Mouse (Mus musculus): ENCODE results near the gene Map3k5.

The Map3k5 gene

DNA sequence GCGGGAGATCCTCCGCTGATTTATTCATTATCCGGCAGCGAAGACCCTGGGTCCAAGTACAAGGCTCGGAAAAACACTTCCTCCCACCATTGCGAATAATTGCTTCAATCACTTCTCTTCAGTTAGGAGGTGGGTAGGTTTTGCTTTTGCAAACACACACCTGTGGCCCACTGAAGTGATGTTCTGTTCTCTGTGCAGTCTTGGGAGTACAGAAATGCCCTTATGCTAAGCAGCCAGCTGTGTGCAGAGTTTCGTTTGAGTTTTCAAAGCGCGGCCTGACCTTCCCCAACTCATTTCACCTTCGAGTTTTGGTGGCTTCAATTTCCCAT lies 987 bp downstream of the Map3k5 start:
- no peak for DNase-seq (ENCODE audit: low read depth, low spot score)

DNA sequence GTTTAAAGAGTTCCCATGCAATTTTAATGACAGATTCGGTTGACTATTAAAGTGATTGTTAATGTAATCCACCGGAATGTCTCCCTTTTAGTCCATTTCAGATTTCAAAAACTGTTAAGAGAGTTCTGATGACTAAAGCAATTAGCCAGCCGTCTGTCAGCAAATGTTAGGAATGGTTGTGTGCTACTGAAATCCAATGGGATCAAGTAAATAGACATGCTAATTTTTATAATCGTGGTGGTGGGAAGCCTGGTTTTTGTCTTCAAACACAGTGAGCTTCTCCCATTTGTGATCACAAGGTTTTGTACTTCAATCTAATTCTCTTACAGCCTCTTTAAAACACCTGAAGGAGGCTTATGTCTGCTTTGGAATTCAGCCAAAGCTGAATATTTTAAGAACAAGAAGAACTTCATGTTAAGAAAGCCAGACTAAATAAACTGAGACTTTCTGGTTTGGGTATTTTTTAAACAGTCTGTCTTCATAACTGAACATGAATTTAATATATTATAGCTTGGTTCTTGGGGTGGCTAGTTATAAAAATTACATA lies 1.6 kb downstream of the Map3k5 start:
- DNase-seq (ENCODE audit: low read depth, low spot score) = no peak

DNA sequence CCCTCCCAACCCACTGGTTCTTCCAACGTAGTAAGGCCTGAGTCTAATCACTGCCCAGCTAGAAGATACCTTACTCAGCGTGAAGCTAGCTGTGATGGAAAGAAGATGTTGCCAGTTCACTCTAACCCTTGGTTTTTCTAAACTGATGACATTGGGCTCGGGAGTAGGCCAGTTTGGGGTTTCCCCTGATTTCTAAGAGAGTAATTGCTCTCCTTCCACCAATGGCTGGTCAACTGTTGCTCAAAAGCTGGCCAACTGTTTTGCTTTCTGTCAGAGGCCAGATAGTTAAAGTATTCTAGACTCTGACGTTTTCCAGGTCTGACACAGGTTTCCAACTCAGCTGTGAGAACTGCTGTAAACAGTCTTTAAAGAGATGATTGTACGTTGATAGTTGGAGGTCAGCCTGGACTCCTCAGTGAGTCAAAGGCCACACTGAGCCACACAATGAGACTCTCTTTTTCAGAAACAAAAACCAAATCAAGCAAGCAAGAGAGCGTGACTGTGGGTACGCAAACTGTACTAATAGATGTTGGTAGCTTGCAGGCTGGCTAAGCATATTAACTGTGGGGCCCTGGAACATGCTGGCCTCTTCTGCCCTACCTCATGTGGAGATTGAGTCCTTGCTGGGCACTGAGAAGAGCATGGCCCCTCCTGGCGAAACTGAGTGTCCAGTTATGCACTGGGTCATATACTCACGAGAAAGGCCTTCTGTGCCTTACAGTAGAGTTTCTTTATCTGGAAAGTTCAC lies 2.9 kb downstream of the Map3k5 start:
- DNase-seq (ENCODE audit: low read depth, low spot score) = no peak

DNA sequence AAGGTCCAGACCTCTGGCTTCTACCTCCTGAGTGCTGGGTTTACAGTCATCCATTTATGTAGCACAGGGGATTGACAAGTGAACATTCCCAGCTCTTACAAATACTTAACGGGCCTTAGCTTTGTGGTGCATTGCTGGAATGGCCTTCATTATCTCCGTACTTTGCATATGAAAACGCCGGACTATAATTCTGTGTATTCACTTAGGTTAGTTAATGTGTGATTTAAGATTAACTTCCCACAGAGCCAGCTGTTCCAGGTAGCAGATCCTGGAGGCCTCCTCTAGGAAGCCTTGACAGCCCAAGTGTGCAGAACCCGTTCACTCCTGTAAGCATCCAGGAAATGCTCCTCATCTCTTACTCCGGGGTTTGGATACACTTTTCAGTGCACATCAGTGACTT lies 4.5 kb downstream of the Map3k5 start:
- DNase-seq (ENCODE audit: low read depth, low spot score) = no peak

DNA sequence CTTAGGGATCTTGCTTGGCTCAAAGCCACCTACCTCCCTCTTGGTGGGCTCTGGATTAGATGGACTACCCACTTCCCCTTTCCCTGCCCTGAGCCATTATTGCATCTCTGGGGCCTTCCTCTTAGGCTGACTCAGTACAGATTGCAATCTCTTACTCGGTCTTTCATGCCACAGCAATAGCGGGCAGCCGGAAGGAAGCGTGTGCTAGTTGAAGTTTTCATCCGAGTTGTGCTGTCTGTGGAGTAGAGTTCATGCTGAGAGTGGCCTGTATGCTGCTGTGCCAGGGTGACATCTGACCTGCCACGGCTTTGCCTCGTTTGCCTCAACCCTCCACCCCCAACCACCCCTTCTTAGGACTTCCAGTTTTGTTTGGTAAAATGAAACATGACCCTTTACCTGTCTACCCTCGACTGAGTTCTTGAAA lies 5.0 kb downstream of the Map3k5 start:
- DNase-seq (ENCODE audit: low read depth, low spot score) = no peak

DNA sequence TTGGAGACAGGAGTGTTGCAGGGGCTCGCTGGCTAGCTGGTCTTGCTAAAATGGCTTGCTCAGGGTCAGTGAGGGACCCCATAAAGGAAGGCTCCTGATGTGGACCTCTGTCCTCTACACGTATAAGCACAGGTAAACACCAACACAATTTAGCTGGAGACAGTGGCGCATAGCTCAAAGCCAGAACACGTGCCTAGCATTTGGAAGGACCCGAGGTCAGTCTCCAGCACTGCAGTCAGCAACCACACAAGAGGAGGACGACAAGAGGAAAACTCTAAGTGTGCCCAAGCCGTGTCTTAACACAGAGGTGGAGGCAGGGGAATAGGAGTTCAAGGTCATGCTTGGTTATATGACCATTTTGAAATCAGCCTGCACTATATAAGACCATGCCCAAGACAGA lies 5.9 kb downstream of the Map3k5 start:
- no peak for DNase-seq (ENCODE audit: low read depth, low spot score)

DNA sequence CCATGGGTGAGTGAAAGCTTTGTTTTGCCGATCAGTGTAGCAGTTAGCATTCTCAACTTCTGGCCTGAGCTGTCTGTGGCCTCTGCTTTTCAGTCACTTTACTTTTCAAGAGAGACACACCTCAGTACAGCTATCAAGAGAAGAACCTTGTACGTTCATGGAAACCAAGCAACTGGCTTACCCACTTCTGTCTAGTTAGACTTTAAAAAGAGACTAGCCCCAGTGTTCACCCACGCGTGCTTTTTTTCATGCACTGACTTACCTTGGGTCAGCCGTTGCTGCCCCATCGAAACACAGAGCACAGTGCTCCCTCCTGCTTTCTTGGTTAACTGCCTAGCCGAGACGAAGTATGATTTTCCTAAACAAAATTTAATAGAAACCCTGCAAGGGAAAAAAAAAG lies 6.4 kb downstream of the Map3k5 start:
- DNase-seq (ENCODE audit: low read depth, low spot score) = no peak

DNA sequence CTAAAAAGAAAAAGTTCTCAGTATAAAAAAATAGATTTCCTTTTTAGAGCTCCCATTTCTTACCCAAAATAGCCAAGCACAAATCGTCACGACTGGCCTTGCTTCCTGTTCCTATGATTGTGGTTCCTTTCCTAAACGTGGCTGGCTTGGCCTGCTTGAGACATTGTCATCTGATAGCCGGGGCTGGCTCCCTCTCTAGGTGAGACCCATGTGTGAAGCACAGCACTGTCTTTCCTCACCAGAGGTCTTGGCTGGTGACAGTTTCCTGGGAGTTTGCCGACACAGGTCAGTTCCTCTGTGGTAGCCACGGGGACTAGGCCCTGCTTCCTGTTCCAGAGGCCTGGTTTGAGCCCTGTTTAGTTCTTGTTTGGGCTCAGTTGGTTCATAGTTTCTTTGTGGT lies 6.8 kb downstream of the Map3k5 start:
- no peak for DNase-seq (ENCODE audit: low read depth, low spot score)

DNA sequence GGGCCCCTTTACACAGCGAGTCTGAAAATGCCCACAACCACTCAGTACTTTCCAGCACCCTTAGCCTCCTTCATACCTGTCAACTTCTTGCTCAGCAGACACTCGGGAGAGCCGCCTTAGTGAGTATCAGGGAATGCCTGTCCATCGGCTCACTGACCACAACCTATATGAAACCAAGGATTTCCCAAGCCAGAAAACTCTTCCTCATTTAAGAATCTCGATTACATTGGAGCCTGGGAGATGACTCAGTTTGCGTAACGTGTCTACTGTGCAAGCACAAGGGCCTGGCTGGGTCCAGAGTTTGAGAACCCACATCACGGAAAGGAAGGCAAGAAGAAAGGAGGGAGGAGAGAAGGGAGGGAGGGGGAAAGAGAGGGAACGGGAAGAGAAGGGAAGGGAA lies 7.6 kb downstream of the Map3k5 start:
- DNase-seq (ENCODE audit: low read depth, low spot score) = no peak

DNA sequence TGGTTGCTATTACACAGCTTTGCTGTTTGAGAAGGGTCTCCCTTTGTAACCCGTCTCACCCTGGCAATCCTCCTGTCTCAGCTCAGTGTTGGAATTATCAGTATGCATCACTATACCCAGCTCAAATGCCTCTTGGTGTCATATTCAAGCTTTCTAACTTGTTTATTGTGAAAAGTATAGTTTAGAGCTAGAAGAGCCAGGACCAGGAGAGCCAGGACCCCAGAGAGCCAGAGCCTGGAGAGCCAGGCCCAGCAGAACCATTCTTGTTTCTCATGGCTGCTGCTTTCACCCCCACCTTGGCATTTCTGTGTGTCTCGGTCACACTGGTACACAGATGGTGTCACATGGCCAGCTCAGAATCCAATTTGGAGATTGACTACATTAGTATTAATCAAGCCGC lies 8.3 kb downstream of the Map3k5 start:
- no peak for DNase-seq (ENCODE audit: low read depth, low spot score)

DNA sequence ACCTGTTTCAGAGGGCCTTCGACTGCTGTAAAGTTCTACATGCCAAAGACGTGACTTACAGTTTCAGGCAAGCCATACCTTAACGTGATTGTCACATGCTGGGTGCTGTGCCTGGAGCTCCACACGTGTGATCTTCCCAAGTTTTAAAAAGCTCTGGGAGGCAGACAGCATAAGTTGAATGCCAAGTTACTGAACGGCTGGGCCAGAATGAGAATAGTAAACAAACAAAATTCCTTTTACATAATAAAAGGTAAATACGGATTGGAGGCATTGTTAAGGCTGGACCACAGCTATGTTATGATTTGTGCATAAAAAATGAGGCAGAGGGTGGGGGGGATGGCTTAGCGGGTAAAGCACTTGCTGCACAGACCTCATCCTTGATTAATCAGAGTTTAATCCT lies 11.4 kb downstream of the Map3k5 start:
- no peak for DNase-seq (ENCODE audit: low read depth, low spot score)

DNA sequence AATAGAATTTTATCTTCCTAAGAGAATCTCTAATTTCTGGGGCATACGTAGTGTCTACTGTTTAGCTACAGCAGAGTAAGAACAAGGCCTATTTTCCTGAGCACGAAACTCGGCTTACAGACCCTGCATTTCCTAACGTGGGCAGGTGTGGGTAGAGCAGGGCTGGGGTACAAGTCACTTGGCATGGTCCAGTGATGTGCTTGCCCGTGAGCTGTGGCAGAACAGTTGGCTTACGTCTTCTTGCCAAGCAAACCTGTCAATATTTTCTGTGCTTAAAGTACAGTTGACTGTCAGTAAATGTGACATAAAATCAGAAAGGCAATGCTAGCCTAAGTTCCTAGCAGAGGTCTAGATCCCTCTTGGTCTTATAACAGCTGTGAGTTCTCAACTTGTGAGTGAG lies 12.4 kb downstream of the Map3k5 start:
- no peak for DNase-seq (ENCODE audit: low read depth, low spot score)

DNA sequence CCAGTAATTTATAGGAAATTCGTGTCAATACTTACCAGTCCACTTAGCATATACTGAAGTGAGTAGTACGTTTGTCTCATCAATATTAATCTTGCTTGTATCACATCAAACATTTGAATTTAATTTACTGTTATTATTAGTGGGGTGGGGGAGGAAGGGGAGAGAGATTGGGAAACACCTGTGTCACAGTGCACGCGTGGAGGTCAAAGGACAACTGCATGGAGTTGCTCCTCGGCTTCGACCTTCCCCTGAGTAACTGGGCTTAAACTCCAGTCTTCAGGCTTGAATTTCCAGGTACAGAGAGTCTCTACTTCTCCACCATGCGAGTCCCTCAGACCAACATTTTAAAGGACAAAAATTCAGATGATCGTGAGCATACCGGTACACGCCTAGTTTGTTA lies 13.2 kb downstream of the Map3k5 start:
- DNase-seq (ENCODE audit: low read depth, low spot score) = no peak

DNA sequence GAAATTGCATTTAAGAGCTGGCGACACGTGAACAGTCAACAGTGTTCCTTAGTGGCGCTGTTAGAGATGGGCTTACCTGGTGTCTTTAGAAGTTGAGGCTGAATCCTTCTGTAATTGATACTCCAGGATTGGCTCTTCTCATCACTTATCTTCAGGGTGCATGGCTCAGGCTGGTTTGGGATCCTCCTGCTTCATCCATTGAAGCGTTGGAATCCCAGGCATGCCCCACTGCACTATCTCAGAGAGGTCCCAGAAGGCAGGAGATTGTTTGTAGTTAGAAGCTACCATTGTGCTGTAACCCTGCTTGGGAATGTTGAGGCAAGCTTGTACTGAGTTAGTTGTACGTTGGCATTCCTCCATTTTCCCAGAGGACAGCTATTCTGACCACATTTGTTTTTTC lies 13.6 kb downstream of the Map3k5 start:
- DNase-seq (ENCODE audit: low read depth, low spot score) = no peak

DNA sequence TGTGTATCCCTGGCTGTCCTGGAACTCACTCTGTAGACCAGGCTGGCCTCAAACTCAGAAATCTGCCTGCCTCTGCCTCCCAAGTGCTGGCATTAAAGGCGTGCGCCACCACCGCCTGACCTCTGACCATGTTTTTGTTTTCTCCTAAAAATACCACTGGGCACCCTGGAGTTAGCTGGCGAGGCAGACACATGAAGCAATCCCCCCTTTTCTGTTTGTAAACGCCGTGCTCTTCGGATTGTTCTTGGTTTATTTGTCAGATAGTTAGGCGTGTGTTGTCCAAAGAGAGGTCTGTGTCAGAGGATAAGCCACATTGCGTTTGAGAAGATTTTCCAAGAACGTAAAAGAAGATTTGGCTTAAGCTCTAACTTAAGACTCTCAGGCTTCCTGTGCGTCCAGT lies 14.1 kb downstream of the Map3k5 start:
- no peak for DNase-seq (ENCODE audit: low read depth, low spot score)

DNA sequence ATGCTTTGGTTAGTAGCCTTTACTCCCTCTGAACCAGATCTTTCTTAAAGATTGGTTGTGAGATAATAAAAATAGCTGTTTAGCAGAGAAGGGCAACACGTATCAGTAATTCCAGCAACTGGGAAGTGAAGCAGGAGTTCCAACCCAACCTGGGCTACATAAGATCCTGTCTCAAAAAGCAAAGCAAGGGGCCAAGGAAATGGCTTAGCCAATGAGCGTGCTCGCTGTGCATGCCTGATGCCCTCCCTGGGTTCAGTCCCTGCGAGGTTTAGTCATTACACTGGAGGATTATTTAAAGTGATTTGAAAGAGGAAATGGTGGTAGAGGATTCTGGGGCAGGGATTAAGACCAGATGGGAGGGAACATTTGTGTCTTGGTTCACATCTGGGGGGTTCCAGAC lies 14.8 kb downstream of the Map3k5 start:
- no peak for DNase-seq (ENCODE audit: low read depth, low spot score)

DNA sequence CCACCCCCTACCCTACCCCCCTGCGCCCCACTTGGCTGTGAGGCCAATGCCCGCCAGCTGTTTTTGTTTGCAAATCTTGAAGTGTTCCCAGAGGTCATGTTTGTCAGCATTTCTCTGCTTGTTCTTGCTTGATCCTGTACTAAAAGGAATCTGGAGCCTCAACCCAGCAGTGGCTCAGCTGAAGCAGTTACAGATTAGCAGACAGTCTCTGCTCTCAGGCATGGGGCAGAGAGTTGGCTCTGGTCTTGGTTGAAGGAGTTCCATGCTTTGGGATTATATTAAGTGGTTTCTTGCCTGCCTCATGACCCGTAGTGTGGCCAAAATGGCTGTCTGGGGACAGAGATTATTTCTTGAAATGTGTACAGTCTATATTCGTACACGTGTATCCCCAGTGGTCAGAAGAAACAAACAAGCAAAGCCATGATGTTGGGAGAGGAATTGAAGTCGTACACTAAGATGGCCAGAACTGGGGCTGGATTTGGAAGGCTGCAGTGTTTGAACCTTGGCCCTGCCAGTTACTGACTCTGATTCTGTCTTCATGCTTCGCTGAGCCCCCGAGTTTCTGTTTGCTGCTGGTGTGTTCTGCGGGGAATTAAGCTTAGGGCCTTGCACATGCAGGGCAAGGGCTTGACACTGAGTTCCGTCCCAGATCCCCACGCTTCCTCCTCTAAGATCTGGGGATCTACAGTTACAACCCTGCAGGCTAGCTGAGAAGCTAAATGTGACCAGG lies 18.9 kb downstream of the Map3k5 start:
- no peak for DNase-seq (ENCODE audit: low read depth, low spot score)

DNA sequence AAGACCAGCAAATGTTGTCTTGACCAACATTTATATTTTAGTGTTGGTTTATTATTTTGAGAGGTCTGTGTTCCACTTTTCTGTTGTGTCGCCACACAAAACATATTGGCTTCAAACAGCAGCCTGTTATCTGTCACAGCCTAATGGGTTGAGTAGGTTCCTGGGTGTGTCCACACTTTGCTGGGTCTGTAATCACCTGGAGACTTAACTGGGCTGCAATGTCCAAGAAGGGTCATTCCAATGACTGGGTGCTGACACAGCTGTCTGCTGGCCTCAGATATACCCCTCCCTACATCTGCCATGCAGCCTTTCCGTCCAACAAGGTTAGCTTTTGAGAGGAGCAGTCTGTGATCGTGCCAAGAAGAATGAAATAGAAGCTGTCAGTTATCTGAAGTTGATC lies 20.3 kb downstream of the Map3k5 start:
- DNase-seq (ENCODE audit: low read depth, low spot score) = no peak

DNA sequence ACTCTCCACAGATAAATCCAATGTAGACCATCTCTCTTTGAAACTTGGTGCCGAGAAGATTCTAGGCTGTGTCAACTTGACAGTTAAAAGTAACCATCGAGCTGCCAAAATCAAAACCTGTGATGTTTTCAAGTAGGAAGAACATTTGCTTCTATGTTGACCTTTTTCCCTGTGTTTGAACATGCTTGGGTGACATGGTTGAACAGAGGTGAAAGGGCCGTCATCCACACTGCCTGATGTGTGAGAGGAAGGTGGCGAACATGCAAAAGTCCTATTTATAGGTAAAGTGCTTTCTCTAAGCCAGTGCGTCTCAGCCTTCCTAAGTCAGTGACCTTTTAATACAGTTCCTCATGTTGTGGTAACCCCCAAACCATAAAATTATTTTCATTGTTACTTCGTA lies 21.5 kb downstream of the Map3k5 start:
- DNase-seq (ENCODE audit: low read depth, low spot score) = no peak

DNA sequence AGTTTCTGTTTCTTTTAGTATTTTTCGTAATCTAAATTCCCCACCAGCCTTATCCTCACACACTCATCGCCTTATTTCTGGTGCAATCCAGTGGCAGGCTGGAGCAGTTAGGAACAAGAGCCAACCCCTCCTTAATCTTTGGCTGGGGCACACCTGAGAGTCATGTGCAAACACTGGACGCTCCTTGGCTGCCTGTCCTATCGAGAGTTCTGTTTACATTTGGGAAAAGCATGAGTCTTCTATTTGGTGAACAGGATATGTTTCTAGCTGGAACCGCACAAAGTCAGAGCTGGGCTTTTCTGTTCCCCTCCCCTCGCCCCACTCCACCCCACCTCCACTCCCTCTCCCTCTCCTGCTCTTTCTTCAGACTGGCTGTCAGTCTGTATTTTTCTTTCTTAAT lies 22.5 kb downstream of the Map3k5 start:
- DNase-seq (ENCODE audit: low read depth, low spot score) = no peak

DNA sequence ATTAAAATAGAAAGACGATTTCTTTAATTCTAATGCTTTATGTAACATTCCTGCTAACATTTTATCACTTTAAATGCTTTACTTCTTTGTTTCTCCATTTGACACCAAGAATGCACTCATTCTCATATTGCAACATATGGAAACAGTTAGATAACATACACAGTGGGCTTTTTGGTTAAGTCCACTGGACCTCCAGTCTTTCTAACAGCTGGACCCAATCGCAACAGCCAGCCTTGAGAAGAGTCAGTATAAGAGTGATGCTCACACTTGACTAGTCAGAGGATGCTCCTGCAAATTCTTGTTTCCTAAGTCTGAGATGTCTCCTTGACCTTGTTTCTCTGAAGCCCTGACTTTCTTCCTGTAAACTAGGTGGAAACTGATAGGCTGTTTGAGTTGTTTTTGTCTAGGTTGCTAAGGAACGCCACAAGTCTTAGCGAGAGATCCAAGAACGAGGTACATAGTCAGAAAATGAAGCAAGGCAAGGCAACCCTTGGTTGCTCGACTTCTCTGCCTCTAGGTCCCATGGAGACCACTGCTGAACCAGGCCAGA lies 26.6 kb downstream of the Map3k5 start:
- no peak for DNase-seq (ENCODE audit: low read depth, low spot score)

DNA sequence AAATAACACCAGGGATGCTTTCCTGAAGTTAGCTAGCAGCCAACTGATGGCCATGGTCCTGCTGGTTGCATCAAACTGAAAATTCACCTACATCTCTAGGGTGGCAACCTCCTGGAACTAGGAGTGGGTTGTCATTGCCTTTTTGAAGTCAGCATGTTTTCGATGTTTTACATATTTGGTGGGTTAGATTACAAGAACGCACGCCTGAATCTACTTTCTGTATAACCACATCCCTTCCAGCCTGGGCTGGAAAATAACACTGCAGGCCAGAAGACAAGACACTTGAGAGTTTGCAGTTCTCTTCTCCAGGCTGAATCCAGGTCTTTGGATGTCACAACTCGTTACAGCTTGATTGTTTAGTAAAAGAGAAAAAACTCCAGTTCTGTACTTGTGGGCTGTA lies 28.5 kb downstream of the Map3k5 start:
- DNase-seq (ENCODE audit: low read depth, low spot score) = no peak

DNA sequence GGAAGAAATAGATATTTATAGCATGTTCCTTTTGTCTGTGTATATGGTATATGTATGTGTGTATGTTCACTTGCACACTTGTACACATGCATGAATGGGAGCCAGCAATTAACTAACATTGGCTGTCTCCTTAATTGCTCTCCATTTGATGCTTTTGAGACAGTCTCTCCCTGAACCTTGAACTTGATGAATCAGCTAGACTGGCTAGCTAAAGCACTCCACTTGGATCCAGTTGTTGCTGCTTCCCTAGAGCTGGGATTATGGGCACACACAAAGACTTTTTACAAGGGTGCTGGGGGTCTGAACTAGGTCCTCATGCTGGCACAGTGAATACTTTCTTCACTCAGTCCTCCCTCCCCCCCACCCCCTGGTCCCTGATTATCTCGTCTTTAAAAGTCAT lies 28.9 kb downstream of the Map3k5 start:
- no peak for DNase-seq (ENCODE audit: low read depth, low spot score)

Data from retina, postnatal 7 days (tissue).